Mouse (Mus musculus): ENCODE measurements around the gene Gm28047.

GRCm38 (mm10) chr15:102521480-102521879 lies 103.4 kb downstream of the Gm28047 start:
- TF ChIP-seq POLR2A (IDR thresholded peaks at IDR 0.05; ENCODE audit: borderline replicate concordance, control insufficient read depth, low read depth, low read length) (no peak), CTCF (IDR thresholded peaks at IDR 0.05; ENCODE audit: control insufficient read depth, insufficient read depth, low read length) (no peak)
